Mouse (Mus musculus) embryonic facial prominence, embryonic 13.5 days (tissue): ENCODE data around the gene Socs7. TPM values are rescaled to one million over a fixed set of nuclear protein-coding genes. Genes with fewer than 3 reads are reported as not detected.
A peak's percentile ranks its signal among the peaks of the same experiment; 100 is the strongest.
"Not testable (repeated sequence)": the region's sequence is repeated elsewhere in the genome, so short reads cannot be mapped to it uniquely, and the experiment has no call there.

Source experiments
- ATAC-seq: fragments of 200-750 bp; cut with Nextera tagmentation; 2 replicates; pipeline ENCODE4 v1.8.0; 2017; ENCODE audit warnings: low read depth; ENCODE audit not compliant: insufficient number of reproducible peaks, insufficient read depth, low FRiP score, low TSS enrichment
- H3K27ac ChIP-seq: fragments of 300-500 bp; sonication (generic); 2 replicates; pipeline ENCODE4 v1.5.1; 2015; ENCODE audit warnings: moderate library complexity, mild to moderate bottlenecking, inconsistent platforms
- H3K27me3 ChIP-seq: fragments of 300-500 bp; sonication (generic); 2 replicates; pipeline ENCODE4 v1.6.1; 2015; ENCODE audit warnings: mild to moderate bottlenecking, inconsistent platforms
- H3K36me3 ChIP-seq: fragments of 300-500 bp; sonication (generic); 2 replicates; pipeline ENCODE4 v1.6.1; 2015; ENCODE audit warnings: mild to moderate bottlenecking, inconsistent platforms
- H3K4me1 ChIP-seq: fragments of 300-500 bp; sonication (generic); 2 replicates; pipeline ENCODE4 v1.6.1; 2015; ENCODE audit warnings: inconsistent platforms
- H3K4me2 ChIP-seq: fragments of 300-500 bp; sonication (generic); 2 replicates; pipeline ENCODE4 v1.6.1; 2015; ENCODE audit warnings: moderate library complexity, mild to moderate bottlenecking, inconsistent platforms
- H3K4me3 ChIP-seq: fragments of 300-500 bp; sonication (generic); 2 replicates; pipeline ENCODE4 v1.5.1; 2015; ENCODE audit warnings: mild to moderate bottlenecking, inconsistent platforms
- H3K9ac ChIP-seq: fragments of 300-500 bp; sonication (generic); 2 replicates; pipeline ENCODE4 v1.6.1; 2015; ENCODE audit warnings: mild to moderate bottlenecking, inconsistent platforms
- H3K9me3 ChIP-seq: fragments of 300-500 bp; sonication (generic); 2 replicates; pipeline ENCODE4 v1.6.1; 2016; ENCODE audit warnings: inconsistent platforms
- WGBS: fragments of 180-500 bp; shearing (Covaris S2); methylation state at CpG from one replicate; pipeline ENCODE4 v1.1.7; 2015; ENCODE audit warnings: mixed read lengths; 5-methylcytosine and 5-hydroxymethylcytosine counted together
- polyA plus RNA-seq: library from polyadenylated mRNA; unstranded; fragments of >200 nt; fragmentation: Nextera tagmentation; extraction: Ambion mirVana; gene quantifications from 2 replicates; pipeline ENCODE4 v1.2.1, GENCODE M21; 2015

The Socs7 gene
- polyA plus RNA-seq, 1 experiment from 2014 or later, result 5.3 TPM

- no peak overlapping the region for H3K4me3 ChIP-seq
- H3K27me3 ChIP-seq, result no peaks in the 10 kb centered on the region
- WGBS, result 67% methylated on average over 10 of the region's 10 CpGs
- no peak overlapping the region for H3K9ac ChIP-seq
- ATAC-seq, result no peak
- no peaks in the 10 kb centered on the region for H3K9me3 ChIP-seq
- H3K36me3 ChIP-seq, result no peaks in the 10 kb centered on the region
- peaks cover 18% of the 10 kb centered on the region for H3K4me1 ChIP-seq
- H3K27ac ChIP-seq, result no peak overlapping the region
- no peak overlapping the region for H3K4me2 ChIP-seq
Observed at GRCm38 (mm10) chr11:97345446-97345845, 16.9 kb upstream of the Socs7 start.

- no peak overlapping the region for H3K27ac ChIP-seq
- H3K4me3 ChIP-seq, result no peak overlapping the region
- H3K27me3 ChIP-seq, result no peaks in the 10 kb centered on the region
- no peak overlapping the region for H3K9ac ChIP-seq
- H3K4me2 ChIP-seq, result no peak overlapping the region
- no peaks in the 10 kb centered on the region for H3K36me3 ChIP-seq
- ATAC-seq, result no peak
- H3K9me3 ChIP-seq, result no peaks in the 10 kb centered on the region
- 78% methylated on average over 9 of the region's 9 CpGs for WGBS
- peaks cover 18% of the 10 kb centered on the region for H3K4me1 ChIP-seq
Observed at GRCm38 (mm10) chr11:97346383-97346782, 16.0 kb upstream of the Socs7 start.

- no peaks in the 10 kb centered on the region for H3K27me3 ChIP-seq
- no peak overlapping the region for H3K9ac ChIP-seq
- 84% methylated on average over 9 of the region's 9 CpGs for WGBS
Observed at GRCm38 (mm10) chr11:97347291-97347690, 15.1 kb upstream of the Socs7 start.

GRCm38 (mm10) chr11:97350035-97350434 is 12.3 kb upstream of the Socs7 start:
- 32% methylated on average over 2 of the region's 2 CpGs for WGBS

More at GRCm38 (mm10) chr11:97347291-97347690, 15.1 kb upstream of the Socs7 start:
- H3K9me3 ChIP-seq, result no peaks in the 10 kb centered on the region
- no peak for ATAC-seq
- H3K27ac ChIP-seq, result no peak overlapping the region
- no peak overlapping the region for H3K4me3 ChIP-seq
- H3K36me3 ChIP-seq, result no peaks in the 10 kb centered on the region
- H3K4me1 ChIP-seq, result peaks cover 20% of the 10 kb centered on the region
- no peak overlapping the region for H3K4me2 ChIP-seq

GRCm38 (mm10) chr11:97352027-97352684 is 10.2 kb upstream of the Socs7 start, which contains the start of gene Gpr179:
Gpr179 (minus strand) TSS chr11:97352077.
- Histone ChIP-seq H3K4me3 (no peak within 1 kb of the TSS), H3K36me3 (no peaks in the 10 kb centered on the region), H3K4me2 (no peak within 1 kb of the TSS), H3K9ac (no peak within 1 kb of the TSS), H3K9me3 (no peaks in the 10 kb centered on the region), H3K27me3 (no peaks in the 10 kb centered on the region), H3K27ac (no peak within 1 kb of the TSS), H3K4me1 (peaks cover 15% of the 10 kb centered on the region)
- no peak for ATAC-seq
- 52% methylated on average over 3 of the region's 3 CpGs for WGBS

More at GRCm38 (mm10) chr11:97350035-97350434, 12.3 kb upstream of the Socs7 start:
- Histone ChIP-seq H3K9ac (no peak overlapping the region), H3K27ac (peak overlapping the region; percentile 40), H3K27me3 (no peaks in the 10 kb centered on the region), H3K4me3 (no peak overlapping the region), H3K4me1 (peaks cover 15% of the 10 kb centered on the region), H3K9me3 (no peaks in the 10 kb centered on the region), H3K36me3 (no peaks in the 10 kb centered on the region), H3K4me2 (no peak overlapping the region; the same call in 1 of the 2 replicates)
- ATAC-seq, result peak; percentile 66; the same call in 1 of the 2 replicates

GRCm38 (mm10) chr11:97352935-97353597 is 9.3 kb upstream of the Socs7 start:
- no peak for ATAC-seq
- Histone ChIP-seq H3K27me3 (no peaks in the 10 kb centered on the region), H3K4me1 (peaks cover 15% of the 10 kb centered on the region), H3K4me2 (no peak overlapping the region), H3K9ac (no peak overlapping the region), H3K27ac (no peak overlapping the region), H3K9me3 (no peaks in the 10 kb centered on the region), H3K36me3 (no peaks in the 10 kb centered on the region), H3K4me3 (no peak overlapping the region)
- 48% methylated on average over 4 of the region's 4 CpGs for WGBS

- Histone ChIP-seq H3K4me2 (no peak overlapping the region), H3K4me1 (peaks cover 12% of the 10 kb centered on the region), H3K27me3 (no peaks in the 10 kb centered on the region), H3K36me3 (no peaks in the 10 kb centered on the region), H3K9me3 (no peaks in the 10 kb centered on the region), H3K9ac (no peak overlapping the region), H3K27ac (no peak overlapping the region), H3K4me3 (no peak overlapping the region)
- ATAC-seq, result no peak
- 81% methylated on average over 2 of the region's 2 CpGs for WGBS
Observed at GRCm38 (mm10) chr11:97354646-97355045, 7.7 kb upstream of the Socs7 start.

GRCm38 (mm10) chr11:97355247-97355646 is 7.1 kb upstream of the Socs7 start:
- WGBS, result 86% methylated on average over 7 of the region's 7 CpGs
- H3K27ac ChIP-seq, result no peak overlapping the region

GRCm38 (mm10) chr11:97357663-97358062 is 4.7 kb upstream of the Socs7 start:
- H3K4me1 ChIP-seq, H3K9me3 ChIP-seq, H3K9ac ChIP-seq, H3K4me3 ChIP-seq, ATAC-seq, H3K27me3 ChIP-seq, H3K27ac ChIP-seq, H3K36me3 ChIP-seq, H3K4me2 ChIP-seq: not testable (repeated sequence)
- 15% methylated on average over 5 of the region's 6 CpGs for whole genome bisulfite sequencing

More at GRCm38 (mm10) chr11:97355247-97355646, 7.1 kb upstream of the Socs7 start:
- Histone ChIP-seq H3K9ac (no peak overlapping the region), H3K9me3 (no peaks in the 10 kb centered on the region), H3K36me3 (no peaks in the 10 kb centered on the region), H3K4me2 (no peak overlapping the region), H3K27me3 (no peaks in the 10 kb centered on the region), H3K4me1 (peaks cover 6% of the 10 kb centered on the region), H3K4me3 (no peak overlapping the region)
- ATAC-seq, result no peak

- peak; percentile 26; the same call in 1 of the 2 replicates for ATAC-seq
- Histone ChIP-seq H3K4me3 (peak overlapping the region; percentile 97), H3K4me1 (peaks cover 29% of the 10 kb centered on the region), H3K9ac (peak overlapping the region; percentile 98), H3K9me3 (no peaks in the 10 kb centered on the region), H3K27me3 (no peaks in the 10 kb centered on the region), H3K27ac (peak overlapping the region; percentile 87), H3K4me2 (peak overlapping the region; percentile 90), H3K36me3 (0 out of 2 replicates have a peak, but pooled peaks cover 2% of the 10 kb centered on the region)
- WGBS, result 0% methylated on average over 22 of the region's 39 CpGs
Observed at GRCm38 (mm10) chr11:97362649-97362942, 245 bp downstream of the Socs7 start.

- Histone ChIP-seq H3K4me2 (peak overlapping the region; percentile 90), H3K4me1 (peaks cover 32% of the 10 kb centered on the region), H3K27ac (peak overlapping the region; percentile 87), H3K27me3 (no peaks in the 10 kb centered on the region), H3K36me3 (peaks cover 2% of the 10 kb centered on the region; the same call in 1 of the 2 replicates), H3K9me3 (no peaks in the 10 kb centered on the region), H3K9ac (peak overlapping the region; percentile 98), H3K4me3 (peak overlapping the region; percentile 97)
- ATAC-seq, result no peak
- WGBS, result under 1% methylated on average over 47 of the region's 49 CpGs
Observed at GRCm38 (mm10) chr11:97362943-97363643, 742 bp downstream of the Socs7 start.
